Mouse (Mus musculus) B cell, adult 2 months (primary cell): ENCODE data around the gene Fads2.
A peak's percentile ranks its signal among the peaks of the same experiment; 100 is the strongest.

Experiments used
- DNase-seq, 2 experiments: peaks; one replicate each; pipeline ENCODE4 v3.0.0; 2022

The Fads2 gene

GRCm38 (mm10) chr19:10060783-10061590 lies 40.6 kb downstream of the Fads2 start:
- no peak for DNase-seq

- peak; percentile 30 to 32 for DNase-seq
Observed at GRCm38 (mm10) chr19:10059911-10060567, 41.5 kb downstream of the Fads2 start.

GRCm38 (mm10) chr19:10058876-10059427 lies 42.6 kb downstream of the Fads2 start:
- DNase-seq = no peak

- DNase-seq = no peak
Observed at GRCm38 (mm10) chr19:10058352-10058825, 43.2 kb downstream of the Fads2 start.

- DNase-seq = no peak
Observed at GRCm38 (mm10) chr19:10057486-10058351, 43.8 kb downstream of the Fads2 start.

GRCm38 (mm10) chr19:10056686-10057085 lies 44.9 kb downstream of the Fads2 start:
- no peak for DNase-seq

GRCm38 (mm10) chr19:10055783-10056660 lies 45.5 kb downstream of the Fads2 start:
- no peak for DNase-seq

GRCm38 (mm10) chr19:10055261-10055660 lies 46.3 kb downstream of the Fads2 start:
- no peak for DNase-seq

- no peak for DNase-seq
Observed at GRCm38 (mm10) chr19:10054361-10055075, 47.0 kb downstream of the Fads2 start.

GRCm38 (mm10) chr19:10053692-10054260 lies 47.8 kb downstream of the Fads2 start:
- DNase-seq = no peak

GRCm38 (mm10) chr19:10052698-10053097 lies 48.8 kb downstream of the Fads2 start:
- no peak for DNase-seq

- DNase-seq = no peak
Observed at GRCm38 (mm10) chr19:10050438-10050837, 51.1 kb downstream of the Fads2 start.

- DNase-seq = no peak
Observed at GRCm38 (mm10) chr19:10049533-10049932, 52.0 kb downstream of the Fads2 start.

- peak; percentile 45 to 52 for DNase-seq
Observed at GRCm38 (mm10) chr19:10046983-10047382, 54.6 kb downstream of the Fads2 start.

- DNase-seq = no peak
Observed at GRCm38 (mm10) chr19:10046346-10046745, 55.2 kb downstream of the Fads2 start.

- DNase-seq = no peak
Observed at GRCm38 (mm10) chr19:10045707-10046106, 55.8 kb downstream of the Fads2 start.

- no peak for DNase-seq
Observed at GRCm38 (mm10) chr19:10043643-10044042, 57.9 kb downstream of the Fads2 start.

GRCm38 (mm10) chr19:10042816-10043215 lies 58.7 kb downstream of the Fads2 start:
- no peak for DNase-seq

- peak in 1 of 2 experiments; percentile 8 for DNase-seq
Observed at GRCm38 (mm10) chr19:10042232-10042631, 59.3 kb downstream of the Fads2 start.

GRCm38 (mm10) chr19:10041388-10042148 lies 60.0 kb downstream of the Fads2 start, which contains the start of gene Fads3:
Fads3 (plus strand) TSS chr19:10041569.
- DNase-seq = peak; percentile 36 to 39
